Mouse (Mus musculus) forebrain, embryonic 11.5 days (tissue): ENCODE data around the gene Klk11. TPM values are rescaled to one million over a fixed set of nuclear protein-coding genes. Genes with fewer than 3 reads are reported as not detected.

Source experiments
- ATAC-seq: fragments of 200-750 bp; cut with Nextera tagmentation; replicated peaks from 2 replicates; pipeline ENCODE4 v1.8.0; 2017; ENCODE audit warnings: moderate TSS enrichment; ENCODE audit not compliant: low FRiP score
- DNase-seq: peaks from one replicate; pipeline ENCODE4 v3.0.0-alpha.2; 2017; ENCODE audit warnings: low spot score
- H3K27ac ChIP-seq: fragments of 300-500 bp; sonication (generic); 2 replicates; pipeline ENCODE4 v1.5.1; 2014; ENCODE audit warnings: low read depth, low read length
- H3K27me3 ChIP-seq: fragments of 300-500 bp; sonication (generic); 2 replicates; pipeline ENCODE4 v1.6.1; 2014; ENCODE audit warnings: mild to moderate bottlenecking, low read length, mixed read lengths; ENCODE audit not compliant: control insufficient read depth, insufficient read depth
- H3K36me3 ChIP-seq: fragments of 300-500 bp; sonication (generic); 2 replicates; pipeline ENCODE4 v1.6.1; 2014; ENCODE audit warnings: mild to moderate bottlenecking, low read length, moderate library complexity, mixed read lengths; ENCODE audit not compliant: control insufficient read depth, insufficient read depth
- H3K4me1 ChIP-seq: fragments of 300-500 bp; sonication (generic); replicated peaks from 2 replicates; pipeline ENCODE4 v1.6.1; 2014; ENCODE audit warnings: low read length, mixed read lengths; ENCODE audit not compliant: control insufficient read depth, insufficient read depth
- H3K4me2 ChIP-seq: fragments of 300-500 bp; sonication (generic); 2 replicates; pipeline ENCODE4 v1.6.1; 2014; ENCODE audit warnings: low read depth, mild to moderate bottlenecking, low read length, moderate library complexity, mixed read lengths; ENCODE audit not compliant: severe bottlenecking
- H3K4me3 ChIP-seq: fragments of 300-500 bp; sonication (generic); 2 replicates; pipeline ENCODE4 v1.5.1; 2014; ENCODE audit warnings: low read depth, low read length
- H3K9ac ChIP-seq: fragments of 300-500 bp; sonication (generic); 2 replicates; pipeline ENCODE4 v1.6.1; 2014; ENCODE audit warnings: low read length
- H3K9me3 ChIP-seq: fragments of 300-500 bp; sonication (generic); 2 replicates; pipeline ENCODE4 v1.6.1; 2016; ENCODE audit warnings: low read length, mixed read lengths; ENCODE audit not compliant: control insufficient read depth
- WGBS: fragments of 180-500 bp; shearing (Covaris S2); extraction: QIAGEN DNeasy Blood & Tissue Kit; methylation state at CpG from one replicate; pipeline ENCODE4 v1.1.7; 2014; 5-methylcytosine and 5-hydroxymethylcytosine counted together
- polyA plus RNA-seq: library from polyadenylated mRNA; unstranded; fragments of >200 nt; fragmentation: Nextera tagmentation; extraction: Ambion mirVana; gene quantifications from 2 replicates; pipeline ENCODE4 v1.2.1, GENCODE M21; 2014

The Klk11 gene
- not detected in 2 replicates for polyA plus RNA-seq

DNA sequence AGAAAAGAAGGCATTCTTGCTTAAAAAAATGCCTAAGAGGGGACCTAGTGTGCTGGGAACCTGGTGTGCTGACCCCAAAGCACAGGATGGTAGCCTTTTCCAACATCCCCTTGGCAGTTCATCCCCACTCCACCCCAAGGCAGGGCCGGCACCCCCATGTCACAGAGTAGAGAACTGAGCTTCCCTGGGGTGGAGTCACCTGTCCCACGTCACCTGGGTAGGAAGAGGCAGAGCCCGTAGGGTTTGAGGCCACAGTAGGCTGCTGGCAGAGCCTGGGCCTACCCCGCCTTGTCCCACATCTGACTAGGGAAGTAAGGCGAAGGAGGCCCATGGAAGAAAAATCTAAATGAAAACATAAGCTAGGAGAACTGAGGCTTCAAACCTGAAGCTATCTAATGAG lies at the start of gene Klk11:
TSS of gene Klk11 (plus strand) at position 241 of the 400 bp plus-strand sequence.
- WGBS: 90% methylated on average over 5 of the region's 5 CpGs

GRCm38 (mm10) chr7:43747788-43748187 lies 26.6 kb upstream of the Klk11 start:
- no peaks in the 10 kb centered on the region for H3K36me3 ChIP-seq
- H3K27me3 ChIP-seq: no peaks in the 10 kb centered on the region
- H3K4me2 ChIP-seq: no peak overlapping the region
- H3K4me1 ChIP-seq: no peaks in the 10 kb centered on the region
- WGBS: 61% methylated on average over 1 of the region's 1 CpGs
- no peaks in the 10 kb centered on the region for H3K9me3 ChIP-seq
- no peak overlapping the region for H3K9ac ChIP-seq
- DNase-seq (no peak), ATAC-seq (no peak)
- no peak overlapping the region for H3K27ac ChIP-seq
- H3K4me3 ChIP-seq: no peak overlapping the region

More for the DNA sequence above, at the start of gene Klk11:
- H3K9ac ChIP-seq: no peak within 1 kb of the TSS
- H3K9me3 ChIP-seq: no peaks in the 10 kb centered on the region
- H3K4me1 ChIP-seq: no peaks in the 10 kb centered on the region
- no peaks in the 10 kb centered on the region for H3K27me3 ChIP-seq
- H3K4me3 ChIP-seq: no peak within 1 kb of the TSS
- ATAC-seq (no peak), DNase-seq (peak; percentile 21)
- no peak within 1 kb of the TSS for H3K27ac ChIP-seq
- no peak within 1 kb of the TSS for H3K4me2 ChIP-seq
- no peaks in the 10 kb centered on the region for H3K36me3 ChIP-seq

GRCm38 (mm10) chr7:43752806-43753205 lies 21.6 kb upstream of the Klk11 start:
- no peak overlapping the region for H3K4me3 ChIP-seq
- H3K27ac ChIP-seq: no peak overlapping the region
- H3K9ac ChIP-seq: no peak overlapping the region
- DNase-seq (no peak), ATAC-seq (no peak)
- H3K4me1 ChIP-seq: no peaks in the 10 kb centered on the region
- H3K36me3 ChIP-seq: no peaks in the 10 kb centered on the region
- H3K9me3 ChIP-seq: no peaks in the 10 kb centered on the region
- no peak overlapping the region for H3K4me2 ChIP-seq
- H3K27me3 ChIP-seq: no peaks in the 10 kb centered on the region
- 68% methylated on average over 2 of the region's 2 CpGs for WGBS

- no peak overlapping the region for H3K4me3 ChIP-seq
- H3K27me3 ChIP-seq: no peaks in the 10 kb centered on the region
- H3K9me3 ChIP-seq: no peaks in the 10 kb centered on the region
- no peak overlapping the region for H3K27ac ChIP-seq
- no peaks in the 10 kb centered on the region for H3K4me1 ChIP-seq
- H3K36me3 ChIP-seq: no peaks in the 10 kb centered on the region
- DNase-seq: no peak
- ATAC-seq: no peak
- 49% methylated on average over 8 of the region's 8 CpGs for WGBS
- H3K9ac ChIP-seq: no peak overlapping the region
- H3K4me2 ChIP-seq: no peak overlapping the region
Measured at GRCm38 (mm10) chr7:43766484-43766883, 7.9 kb upstream of the Klk11 start.

DNA sequence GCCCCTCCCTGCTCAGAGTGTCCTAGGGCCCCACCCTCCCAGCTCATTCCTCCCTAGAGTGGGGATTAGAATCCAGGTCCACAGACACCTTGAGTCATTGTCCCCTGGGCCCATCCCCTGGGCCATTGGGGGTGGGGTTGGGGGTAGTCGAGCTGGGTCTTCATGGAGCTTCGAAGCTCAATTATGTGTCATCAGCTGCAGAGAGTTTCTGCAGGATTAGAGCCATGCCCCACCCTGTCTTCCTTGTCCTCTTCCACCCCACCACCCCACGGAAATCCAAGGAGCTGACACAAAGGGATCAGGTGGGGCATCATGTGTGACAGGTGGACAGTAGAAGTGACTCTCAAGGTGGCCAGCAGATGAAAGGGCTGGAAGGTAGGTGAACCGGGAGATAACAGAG lies 5.8 kb upstream of the Klk11 start, which contains the start of gene Klk12:
TSS of gene Klk12 (plus strand) at position 301 of the 400 bp plus-strand sequence.
- no peak within 1 kb of the TSS for H3K4me2 ChIP-seq
- no peak within 1 kb of the TSS for H3K9ac ChIP-seq
- ATAC-seq (no peak), DNase-seq (no peak)
- H3K4me1 ChIP-seq: no peaks in the 10 kb centered on the region
- H3K4me3 ChIP-seq: no peak within 1 kb of the TSS
- no peak within 1 kb of the TSS for H3K27ac ChIP-seq
- H3K36me3 ChIP-seq: no peaks in the 10 kb centered on the region
- H3K9me3 ChIP-seq: no peaks in the 10 kb centered on the region
- no peaks in the 10 kb centered on the region for H3K27me3 ChIP-seq
- 81% methylated on average over 4 of the region's 4 CpGs for whole genome bisulfite sequencing

GRCm38 (mm10) chr7:43769636-43770035 lies 4.8 kb upstream of the Klk11 start:
- Histone ChIP-seq H3K4me3 (no peak overlapping the region), H3K4me2 (no peak overlapping the region), H3K4me1 (no peaks in the 10 kb centered on the region), H3K27ac (no peak overlapping the region), H3K9me3 (no peaks in the 10 kb centered on the region), H3K36me3 (no peaks in the 10 kb centered on the region), H3K9ac (no peak overlapping the region), H3K27me3 (no peaks in the 10 kb centered on the region)
- DNase-seq: no peak
- WGBS: 93% methylated on average over 8 of the region's 8 CpGs
- no peak for ATAC-seq

GRCm38 (mm10) chr7:43770701-43771100 lies 3.7 kb upstream of the Klk11 start:
- 94% methylated on average over 10 of the region's 10 CpGs for WGBS
- H3K9ac ChIP-seq: no peak overlapping the region
- H3K27ac ChIP-seq: no peak overlapping the region
- DNase-seq: no peak
- H3K9me3 ChIP-seq: no peaks in the 10 kb centered on the region
- H3K4me1 ChIP-seq: no peaks in the 10 kb centered on the region
- H3K4me3 ChIP-seq: no peak overlapping the region
- H3K27me3 ChIP-seq: no peaks in the 10 kb centered on the region
- no peaks in the 10 kb centered on the region for H3K36me3 ChIP-seq
- no peak overlapping the region for H3K4me2 ChIP-seq
- no peak for ATAC-seq

DNA sequence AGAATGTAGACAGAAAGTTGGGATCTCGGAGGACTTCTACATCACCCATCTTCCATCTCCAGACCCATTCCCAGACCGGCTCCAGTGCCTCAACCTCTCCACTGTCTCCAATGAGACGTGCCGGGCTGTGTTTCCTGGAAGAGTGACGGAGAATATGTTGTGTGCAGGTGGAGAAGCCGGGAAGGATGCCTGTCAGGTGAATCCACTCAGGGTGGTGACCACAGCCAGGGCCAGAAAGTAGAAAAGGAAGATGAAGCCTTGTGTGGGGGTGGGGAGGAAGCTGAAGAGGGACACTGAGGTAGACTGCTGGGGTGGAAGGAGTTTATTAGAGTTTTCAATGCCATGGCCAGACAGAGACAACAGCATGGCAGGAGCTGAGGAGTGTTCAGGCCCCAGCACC lies 2.5 kb upstream of the Klk11 start:
- no peaks in the 10 kb centered on the region for H3K4me1 ChIP-seq
- H3K4me2 ChIP-seq: no peak overlapping the region
- H3K9me3 ChIP-seq: no peaks in the 10 kb centered on the region
- no peak overlapping the region for H3K27ac ChIP-seq
- DNase-seq (no peak), ATAC-seq (no peak)
- H3K4me3 ChIP-seq: no peak overlapping the region
- no peaks in the 10 kb centered on the region for H3K27me3 ChIP-seq
- WGBS: over 99% methylated on average over 6 of the region's 6 CpGs
- H3K36me3 ChIP-seq: no peaks in the 10 kb centered on the region
- no peak overlapping the region for H3K9ac ChIP-seq

GRCm38 (mm10) chr7:43772901-43773300 lies 1.5 kb upstream of the Klk11 start:
- no peaks in the 10 kb centered on the region for H3K4me1 ChIP-seq
- no peak overlapping the region for H3K4me2 ChIP-seq
- H3K27ac ChIP-seq: no peak overlapping the region
- no peak overlapping the region for H3K9ac ChIP-seq
- H3K9me3 ChIP-seq: no peaks in the 10 kb centered on the region
- H3K36me3 ChIP-seq: no peaks in the 10 kb centered on the region
- DNase-seq (no peak), ATAC-seq (no peak)
- 87% methylated on average over 3 of the region's 3 CpGs for WGBS
- H3K27me3 ChIP-seq: no peaks in the 10 kb centered on the region
- H3K4me3 ChIP-seq: no peak overlapping the region
